Mouse (Mus musculus) intestine, postnatal 0 days (tissue): ENCODE measurements around the gene Capn8. TPM values are rescaled to one million over a fixed set of nuclear protein-coding genes. Genes with fewer than 3 reads are reported as not detected.

Experiments
- ATAC-seq: fragments of 200-750 bp; cut with Nextera tagmentation; 2 replicates; pipeline ENCODE4 v1.8.0; 2017; ENCODE audit warnings: mild to moderate bottlenecking, moderate TSS enrichment, moderate library complexity
- H3K27ac ChIP-seq: fragments of 300-500 bp; sonication (generic); 2 replicates; pipeline ENCODE4 v1.5.1; 2014; ENCODE audit warnings: mild to moderate bottlenecking, low read depth, low read length, moderate library complexity
- H3K27me3 ChIP-seq: fragments of 300-500 bp; sonication (generic); replicated peaks from 2 replicates; pipeline ENCODE4 v1.6.1; 2014; ENCODE audit warnings: low read length, mixed read lengths; ENCODE audit not compliant: control insufficient read depth, insufficient read depth
- H3K36me3 ChIP-seq: fragments of 300-500 bp; sonication (generic); 2 replicates; pipeline ENCODE4 v1.6.1; 2014; ENCODE audit warnings: mild to moderate bottlenecking, moderate library complexity; ENCODE audit not compliant: control insufficient read depth, insufficient read depth
- H3K4me1 ChIP-seq: fragments of 300-500 bp; sonication (generic); replicated peaks from 2 replicates; pipeline ENCODE4 v1.6.1; 2014; ENCODE audit warnings: antibody characterized with exemption, low read length, mixed read lengths; ENCODE audit not compliant: control insufficient read depth, insufficient read depth
- H3K4me2 ChIP-seq: fragments of 300-500 bp; sonication (generic); replicated peaks from 2 replicates; pipeline ENCODE4 v1.6.1; 2014; ENCODE audit warnings: low read depth, mild to moderate bottlenecking, moderate library complexity
- H3K4me3 ChIP-seq: fragments of 300-500 bp; sonication (generic); 2 replicates; pipeline ENCODE4 v1.5.1; 2014; ENCODE audit warnings: low read depth, low read length
- H3K9ac ChIP-seq: fragments of 300-500 bp; sonication (generic); 2 replicates; pipeline ENCODE4 v1.6.1; 2014; ENCODE audit warnings: mild to moderate bottlenecking, low read depth, low read length
- H3K9me3 ChIP-seq: fragments of 300-500 bp; sonication (generic); 2 replicates; pipeline ENCODE4 v1.6.1; 2016; ENCODE audit warnings: mixed run types; ENCODE audit not compliant: control insufficient read depth
- CTCF ChIP-seq: sonication (generic); IDR thresholded peaks from 2 replicates; pipeline ENCODE4 v1.5.1; 2016; ENCODE audit warnings: low read depth, mild to moderate bottlenecking, control low read depth, antibody characterized with exemption, moderate library complexity
- WGBS: fragments of 180-500 bp; shearing (Covaris S2); extraction: QIAGEN DNeasy Blood & Tissue Kit; methylation state at CpG from one replicate; pipeline ENCODE4 v1.1.7; 2014; 5-methylcytosine and 5-hydroxymethylcytosine counted together
- polyA plus RNA-seq: library from polyadenylated mRNA; unstranded; fragments of >200 nt; fragmentation: Nextera tagmentation; extraction: Ambion mirVana; gene quantifications from 2 replicates; pipeline ENCODE4 v1.2.1, GENCODE M21; 2015

Gene Capn8
- polyA plus RNA-seq, 1 experiment from 2014 or later: 1.0 TPM

GRCm38 (mm10) chr1:182573856-182574665, 9.3 kb downstream of the Capn8 start:
- Histone ChIP-seq H3K27me3 (no peaks in the 10 kb centered on the region), H3K4me2 (no peak overlapping the region; the same call in 1 of the 2 replicates), H3K4me3 (no peak overlapping the region), H3K36me3 (no peaks in the 10 kb centered on the region), H3K9me3 (no peaks in the 10 kb centered on the region), H3K4me1 (peaks cover 3% of the 10 kb centered on the region; the same call in 1 of the 2 replicates), H3K9ac (no peak overlapping the region), H3K27ac (no peak overlapping the region)
- no peak; the same call in 1 of the 2 replicates for ATAC-seq
- TF ChIP-seq CTCF: no peak
- WGBS: 31% methylated on average over 8 of the region's 8 CpGs

GRCm38 (mm10) chr1:182574666-182575049, 9.9 kb downstream of the Capn8 start:
- ATAC-seq: peak; percentile 80
- Histone ChIP-seq H3K9me3 (no peaks in the 10 kb centered on the region), H3K4me1 (peaks cover 3% of the 10 kb centered on the region; the same call in 1 of the 2 replicates), H3K27ac (no peak overlapping the region), H3K27me3 (no peaks in the 10 kb centered on the region), H3K4me2 (no peak overlapping the region; the same call in 1 of the 2 replicates), H3K9ac (no peak overlapping the region), H3K4me3 (no peak overlapping the region), H3K36me3 (no peaks in the 10 kb centered on the region)
- WGBS: 28% methylated on average over 4 of the region's 4 CpGs
- TF ChIP-seq CTCF: no peak

- Histone ChIP-seq H3K4me1 (no peaks in the 10 kb centered on the region), H3K36me3 (no peaks in the 10 kb centered on the region), H3K4me3 (no peak overlapping the region), H3K27me3 (no peaks in the 10 kb centered on the region), H3K4me2 (no peak overlapping the region), H3K9ac (no peak overlapping the region), H3K27ac (no peak overlapping the region), H3K9me3 (no peaks in the 10 kb centered on the region)
- no peak for ATAC-seq
- TF ChIP-seq CTCF: no peak
- WGBS: 90% methylated on average over 6 of the region's 6 CpGs
Measured at GRCm38 (mm10) chr1:182584169-182584568, 19.4 kb downstream of the Capn8 start.

DNA sequence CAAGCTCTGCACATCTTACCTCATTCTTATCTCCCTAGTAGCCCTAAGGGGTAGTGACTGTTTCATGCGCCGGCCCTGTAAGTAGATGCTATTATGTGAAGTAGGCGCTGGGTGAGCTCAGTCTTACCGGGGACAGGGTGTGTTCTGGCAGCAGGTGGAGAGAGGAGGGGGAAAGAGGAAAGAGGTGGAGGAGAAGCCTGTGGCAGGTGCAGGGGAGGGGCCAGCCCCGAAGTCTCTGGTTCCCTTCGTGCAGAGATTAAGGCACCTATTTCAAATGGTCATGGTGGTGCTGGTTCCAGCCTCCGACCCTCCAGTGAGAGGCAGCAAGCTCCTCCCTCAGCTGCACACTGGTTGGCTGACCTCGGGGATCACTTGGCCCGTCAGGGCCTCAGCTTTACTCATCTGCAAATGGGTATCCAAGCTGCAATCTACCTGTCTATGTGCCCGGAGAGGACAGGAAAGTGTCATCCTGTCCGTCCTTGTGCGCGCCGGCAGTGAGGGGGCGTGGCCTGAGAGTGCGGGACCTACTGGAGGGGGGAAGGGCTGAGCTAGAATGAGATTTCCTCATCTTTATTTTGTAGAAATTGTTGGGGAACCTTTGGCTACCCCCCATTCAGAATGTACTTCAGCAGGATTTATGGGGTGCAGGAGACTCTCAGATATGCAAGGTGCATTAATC, 20.5 kb downstream of the Capn8 start:
- TF ChIP-seq CTCF: no peak
- ATAC-seq: peak; percentile 83
- no peak overlapping the region for H3K9ac ChIP-seq

DNA sequence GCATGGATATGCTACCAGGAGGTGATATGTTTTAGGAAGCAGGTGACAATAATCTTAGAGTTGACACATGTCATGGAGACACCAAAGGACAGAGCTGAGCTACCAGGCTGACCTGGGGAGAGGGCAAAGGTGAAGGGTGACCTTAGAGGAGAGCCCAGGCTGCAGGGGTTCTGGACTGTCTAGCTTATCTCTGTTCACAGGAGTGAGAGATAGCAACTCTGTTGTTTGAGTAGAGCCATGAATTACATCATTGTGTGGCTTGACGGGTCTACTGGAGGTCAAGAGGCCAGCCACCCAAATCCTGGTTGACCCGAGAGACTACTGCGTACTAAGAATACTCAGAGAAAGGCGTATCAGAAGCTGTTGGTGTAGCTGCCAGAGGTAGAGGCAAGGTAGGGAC, 22.9 kb downstream of the Capn8 start:
- H3K9me3 ChIP-seq: no peaks in the 10 kb centered on the region
- H3K27ac ChIP-seq: no peak overlapping the region
- no peaks in the 10 kb centered on the region for H3K27me3 ChIP-seq
- no peak for ATAC-seq
- H3K4me2 ChIP-seq: no peak overlapping the region
- H3K9ac ChIP-seq: no peak overlapping the region
- H3K4me1 ChIP-seq: no peaks in the 10 kb centered on the region
- H3K36me3 ChIP-seq: no peaks in the 10 kb centered on the region
- TF ChIP-seq CTCF: no peak
- H3K4me3 ChIP-seq: no peak overlapping the region
- 56% methylated on average over 4 of the region's 4 CpGs for WGBS

More for the DNA sequence above, 20.5 kb downstream of the Capn8 start:
- Histone ChIP-seq H3K4me2 (peak overlapping the region; percentile 67), H3K27ac (no peak overlapping the region), H3K4me3 (peak overlapping the region; percentile 26), H3K4me1 (no peaks in the 10 kb centered on the region), H3K27me3 (no peaks in the 10 kb centered on the region), H3K9me3 (no peaks in the 10 kb centered on the region), H3K36me3 (no peaks in the 10 kb centered on the region)
- 12% methylated on average over 16 of the region's 16 CpGs for WGBS

DNA sequence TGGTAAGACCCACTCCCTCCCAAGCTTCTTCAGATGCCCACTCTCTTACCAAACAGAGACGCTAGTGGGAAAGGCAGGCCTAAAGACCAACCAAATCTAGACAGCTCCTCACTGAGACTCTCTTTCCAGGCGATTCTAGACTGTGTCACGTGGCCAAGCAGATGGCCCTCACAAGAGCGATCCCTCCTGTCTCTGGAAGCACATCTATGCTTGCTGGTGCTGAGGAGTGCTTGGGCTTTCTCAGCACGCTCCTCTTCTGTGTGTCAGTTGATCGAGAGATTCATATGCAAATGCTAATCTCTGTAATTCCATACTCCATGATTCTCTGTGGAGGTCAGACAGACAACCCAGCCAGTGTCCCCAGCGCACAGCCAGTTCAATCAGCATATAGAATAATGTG, 26.7 kb downstream of the Capn8 start:
- no peaks in the 10 kb centered on the region for H3K36me3 ChIP-seq
- no peaks in the 10 kb centered on the region for H3K27me3 ChIP-seq
- no peaks in the 10 kb centered on the region for H3K9me3 ChIP-seq
- ATAC-seq: no peak
- no peak overlapping the region for H3K9ac ChIP-seq
- 81% methylated on average over 7 of the region's 7 CpGs for WGBS
- no peak overlapping the region for H3K4me3 ChIP-seq
- no peak for TF ChIP-seq CTCF
- no peaks in the 10 kb centered on the region for H3K4me1 ChIP-seq
- H3K27ac ChIP-seq: no peak overlapping the region
- no peak overlapping the region for H3K4me2 ChIP-seq
